9 mouse cellular contexts compared by ENCODE assay signal in the genomic region with DNA sequence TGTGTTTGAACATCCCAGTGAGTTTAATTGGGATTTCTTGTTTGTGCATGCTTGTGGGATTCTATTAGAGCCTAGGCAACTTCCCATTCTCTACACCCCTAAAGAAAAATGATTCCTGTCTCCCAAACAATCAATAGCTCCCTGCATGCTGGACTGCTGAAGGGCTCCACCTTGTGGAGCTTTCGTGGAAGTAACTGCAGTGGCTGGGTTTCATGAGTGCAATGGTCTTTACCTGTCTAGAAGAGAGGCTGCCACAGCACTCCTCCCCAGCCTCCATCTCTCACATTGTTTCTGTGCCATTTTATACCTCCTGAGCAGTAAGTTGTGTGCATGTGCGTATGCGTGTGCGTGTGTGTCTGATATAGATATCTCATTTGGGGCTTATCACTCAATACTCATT. TPM values are rescaled to one million over a fixed set of nuclear protein-coding genes. Genes with fewer than 3 reads are reported as not detected.
DNase-seq lines count a peak whose midpoint lies in the region; ATAC-seq lines count a peak whose summit lies in the region.
"Had no signal": no experiment of that assay in that cellular context is flagged by ENCODE, and none has a peak within 500 bp of the region (broad histone marks: within the 10 kb centered on the region; RNA-seq: fewer than 3 reads in every experiment).

No protein-coding gene starts in this region.

- H3K36me3 ChIP-seq in limb, embryonic 10.5 days, result no peaks in the 10 kb centered on the region
- no peaks in the 10 kb centered on the region for H3K36me3 ChIP-seq in neural tube, embryonic 14.5 days (ENCODE audit: control insufficient read depth, insufficient read depth, low read length)

- no peaks in the 10 kb centered on the region for H3K4me1 ChIP-seq in limb, embryonic 10.5 days
- H3K4me1 ChIP-seq in neural tube, embryonic 14.5 days (ENCODE audit: control insufficient read depth, insufficient read depth, low read length), result no peaks in the 10 kb centered on the region

- WGBS in limb, embryonic 10.5 days, result 39% methylated on average over 4 of the region's 4 CpGs
- 38% methylated on average over 4 of the region's 4 CpGs for WGBS in neural tube, embryonic 14.5 days

- no peak overlapping the region for H3K4me2 ChIP-seq in neural tube, embryonic 14.5 days (ENCODE audit: low read depth, low read length)

- H3K27me3 ChIP-seq in limb, embryonic 10.5 days (ENCODE audit: low read depth, poor library complexity, severe bottlenecking), result no peaks in the 10 kb centered on the region
- no peaks in the 10 kb centered on the region for H3K27me3 ChIP-seq in neural tube, embryonic 14.5 days (ENCODE audit: control insufficient read depth, insufficient read depth, low read length)

- no peak overlapping the region for H3K9ac ChIP-seq in neural tube, embryonic 14.5 days (replicated peaks; ENCODE audit: low read depth, low read length)

- no peak overlapping the region for H3K27ac ChIP-seq in limb, embryonic 10.5 days
- peak overlapping the region; percentile 10; the same call in 1 of the 2 replicates for H3K27ac ChIP-seq in neural tube, embryonic 14.5 days (ENCODE audit: low read depth, low read length)

- ATAC-seq in hematopoietic stem cell, adult 5-6 weeks (replicated peaks in 1 of 2; ENCODE audit: insufficient read depth in 1 of 2, low FRiP score in 2 of 2, low TSS enrichment in 1 of 2, low read depth in 1 of 2, poor library complexity in 2 of 2, severe bottlenecking in 2 of 2), result peak; percentile 43 to 49; a peak in 1 of 4 replicates
- peak; percentile 58; the same call in 1 of the 2 replicates for ATAC-seq in neural tube, embryonic 14.5 days (ENCODE audit: low read depth)

- no peaks in the 10 kb centered on the region for H3K9me3 ChIP-seq in limb, embryonic 10.5 days (replicated peaks)
- H3K9me3 ChIP-seq in neural tube, embryonic 14.5 days (ENCODE audit: control insufficient read depth, low read length), result no peaks in the 10 kb centered on the region

- peak; percentile 54 for DNase-seq in urinary bladder, postnatal 14 days (ENCODE audit: low spot score)
- DNase-seq in urinary bladder, adult 2 months (ENCODE audit: low spot score), result no peak
- peak; percentile 62 for DNase-seq in adrenal gland, adult 2 months
- DNase-seq in embryo, embryonic 10 days (ENCODE audit: low spot score), result peak; percentile 58
- DNase-seq in limb, embryonic 10.5 days (ENCODE audit: low spot score), result peak; percentile 63
- DNase-seq in yolk sac, embryonic 10.5 days (ENCODE audit: low spot score), result peak; percentile 43

- H3K4me3 ChIP-seq in limb, embryonic 10.5 days, result no peak overlapping the region
- no peak overlapping the region for H3K4me3 ChIP-seq in neural tube, embryonic 14.5 days (ENCODE audit: low read depth, low read length)

RNA-seq across cellular contexts. Expression of gene Figla, which starts 6.0 kb away (rescaled TPM):
- polyA plus RNA-seq in urinary bladder, adult 2 months (2012; rRNA removed), result not detected in 2 replicates
- not detected for total RNA-seq in adrenal gland, adult 2 months (2021)
- not detected in 2 replicates for polyA plus RNA-seq in adrenal gland, adult 2 months (2012; rRNA removed)
- total RNA-seq in hematopoietic stem cell, adult 5-6 weeks (2017), result not detected in 2 replicates
- polyA plus RNA-seq in limb, embryonic 10.5 days (2016; fragmentation: Nextera tagmentation; extraction: Ambion mirVana), result not detected in 2 replicates
- polyA plus RNA-seq in neural tube, embryonic 14.5 days (2014; fragmentation: Nextera tagmentation; extraction: Ambion mirVana), result not detected in 2 replicates
- polyA plus RNA-seq: heart, embryonic 14.5 days had no signal

RNA-seq across cellular contexts. Expression of gene Add2, which starts 18.5 kb away (rescaled TPM):
- 3.4 and 4.8 TPM in 2 replicates for polyA plus RNA-seq in urinary bladder, adult 2 months (2012; rRNA removed)
- 1 to 10 TPM in 1 of 2 experiments, under 1 TPM in 1; 0.78 to 1.6 TPM for total RNA-seq in adrenal gland, adult 2 months (2021)
- polyA plus RNA-seq in adrenal gland, adult 2 months (2012; rRNA removed), result 1.7 and 1.9 TPM in 2 replicates
- 2.9 and 14.7 TPM in 2 replicates for total RNA-seq in hematopoietic stem cell, adult 5-6 weeks (2017)
- 6.1 and 7.7 TPM in 2 replicates for polyA plus RNA-seq in limb, embryonic 10.5 days (2016; fragmentation: Nextera tagmentation; extraction: Ambion mirVana)
- polyA plus RNA-seq in neural tube, embryonic 14.5 days (2014; fragmentation: Nextera tagmentation; extraction: Ambion mirVana), result 94.7 and 111 TPM in 2 replicates

RNA-seq across cellular contexts. Expression of gene Dusp11, which starts 48.5 kb away (rescaled TPM):
- polyA plus RNA-seq in urinary bladder, adult 2 months (2012; rRNA removed), result 80.6 and 95.1 TPM in 2 replicates
- 100 to 1,000 TPM in 1 of 2 experiments, 10 to 100 TPM in 1; 82.3 to 174 TPM for total RNA-seq in adrenal gland, adult 2 months (2021)
- polyA plus RNA-seq in adrenal gland, adult 2 months (2012; rRNA removed), result 73.5 and 104 TPM in 2 replicates
- total RNA-seq in hematopoietic stem cell, adult 5-6 weeks (2017), result 44.3 and 52.3 TPM in 2 replicates
- 39.0 and 45.0 TPM in 2 replicates for polyA plus RNA-seq in limb, embryonic 10.5 days (2016; fragmentation: Nextera tagmentation; extraction: Ambion mirVana)
- 69.4 and 82.6 TPM in 2 replicates for polyA plus RNA-seq in neural tube, embryonic 14.5 days (2014; fragmentation: Nextera tagmentation; extraction: Ambion mirVana)

Comparison
In these comparisons a context has a peak if more than half of its experiments do, and no peak if none do; other contexts are left out.
1. RNA of gene Add2, which starts 18.5 kb away (polyA plus RNA-seq): 94.7 to 111 TPM in neural tube, embryonic 14.5 days; 6.1 to 7.7 TPM in limb, embryonic 10.5 days, 3.4 to 4.8 TPM in urinary bladder, adult 2 months and 1.7 to 1.9 TPM in adrenal gland, adult 2 months; every median in the first group is over 10 times any median in the second.